Mouse (Mus musculus) liver, adult (tissue): ENCODE results near the gene Senp2.
A peak's percentile ranks its signal among the peaks of the same experiment; 100 is the strongest.

ENCODE experiments used
- GATA4 ChIP-seq: IDR thresholded peaks from 2 replicates; pipeline ENCODE4 v1.6.1; 2014; ENCODE audit warnings: mild to moderate bottlenecking, low read length; ENCODE audit not compliant: insufficient replicate concordance

The Senp2 gene

GRCm38 (mm10) chr16:22009099-22009584 is at the start of gene Senp2:
Gene Senp2, plus strand, starts transcription at chr16:22009484.
- peak; percentile 30; the same call in 1 of the 2 replicates for TF ChIP-seq GATA4

DNA sequence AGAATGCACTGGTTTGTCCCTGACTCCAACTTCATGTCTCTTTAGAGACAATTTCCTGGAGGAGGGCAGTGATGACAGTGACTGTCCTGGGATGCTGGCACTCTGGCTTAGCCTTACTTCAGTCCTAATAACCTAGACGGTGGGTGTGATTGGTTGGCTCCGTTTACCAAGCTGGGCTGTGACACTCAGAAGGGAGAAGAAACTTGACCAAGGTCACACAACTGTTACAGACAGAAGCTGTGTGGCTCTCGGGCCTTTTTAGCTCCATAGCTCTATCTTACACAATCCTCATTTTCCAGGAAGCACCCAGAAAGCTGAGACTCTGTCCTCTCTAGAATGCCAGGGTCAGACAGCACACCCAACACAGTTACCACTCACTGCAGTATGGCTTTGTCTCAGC is 43.7 kb upstream of the Senp2 start:
- no peak for TF ChIP-seq GATA4

GRCm38 (mm10) chr16:21969874-21970273 is 39.4 kb upstream of the Senp2 start:
- TF ChIP-seq GATA4, result no peak

GRCm38 (mm10) chr16:21970536-21970935 is 38.7 kb upstream of the Senp2 start:
- TF ChIP-seq GATA4, result no peak

GRCm38 (mm10) chr16:21971446-21971845 is 37.8 kb upstream of the Senp2 start:
- TF ChIP-seq GATA4, result no peak

GRCm38 (mm10) chr16:21976203-21976602 is 33.1 kb upstream of the Senp2 start:
- no peak for TF ChIP-seq GATA4

DNA sequence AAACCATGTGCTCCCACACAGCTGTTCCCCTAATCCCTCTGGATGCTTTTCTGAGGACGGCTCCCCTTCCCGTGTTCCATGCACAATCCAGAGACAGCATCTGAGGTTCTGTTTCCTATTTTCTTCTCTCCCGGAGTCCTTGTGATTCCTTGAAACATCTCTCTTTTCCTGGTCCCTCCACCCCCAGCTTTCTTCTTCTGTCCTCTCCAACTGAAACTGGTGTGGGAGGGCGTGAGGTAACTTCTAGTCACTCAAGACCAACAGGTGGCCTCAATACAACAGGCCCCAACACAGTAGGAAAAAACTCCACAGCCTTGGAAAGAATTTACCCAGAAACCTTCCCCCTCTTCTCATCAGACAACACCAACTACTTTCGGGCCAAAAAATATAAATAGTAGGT is 31.9 kb upstream of the Senp2 start:
- TF ChIP-seq GATA4, result no peak

- no peak for TF ChIP-seq GATA4
These were observed 26.1 kb upstream of the Senp2 start for GRCm38 (mm10) chr16:21983146-21983545.

DNA sequence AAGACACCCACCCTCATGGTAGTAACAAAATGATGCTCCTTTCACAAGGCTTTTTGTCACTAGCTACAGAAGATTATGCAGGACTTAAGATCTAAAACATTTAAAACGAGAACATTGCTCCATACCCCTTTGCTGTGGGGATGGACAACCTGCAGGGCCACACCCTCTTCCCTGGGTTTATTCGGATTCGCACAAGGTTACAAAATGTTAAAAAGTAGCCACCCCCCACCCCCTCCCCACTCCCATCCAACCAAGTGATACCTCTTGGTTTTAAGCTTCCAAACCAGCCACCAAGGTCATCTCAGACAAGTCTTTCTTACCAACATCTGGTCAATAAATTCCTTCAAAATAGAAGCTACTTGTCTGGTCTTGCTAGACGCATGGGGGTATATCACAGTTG is 25.7 kb upstream of the Senp2 start:
- TF ChIP-seq GATA4, result no peak

GRCm38 (mm10) chr16:21984091-21984490 is 25.2 kb upstream of the Senp2 start:
- TF ChIP-seq GATA4, result no peak

- no peak for TF ChIP-seq GATA4
These were observed 23.1 kb upstream of the Senp2 start for GRCm38 (mm10) chr16:21986191-21986590.

GRCm38 (mm10) chr16:21987956-21988355 is 21.3 kb upstream of the Senp2 start:
- TF ChIP-seq GATA4, result no peak

GRCm38 (mm10) chr16:21991774-21992173 is 17.5 kb upstream of the Senp2 start:
- no peak for TF ChIP-seq GATA4

DNA sequence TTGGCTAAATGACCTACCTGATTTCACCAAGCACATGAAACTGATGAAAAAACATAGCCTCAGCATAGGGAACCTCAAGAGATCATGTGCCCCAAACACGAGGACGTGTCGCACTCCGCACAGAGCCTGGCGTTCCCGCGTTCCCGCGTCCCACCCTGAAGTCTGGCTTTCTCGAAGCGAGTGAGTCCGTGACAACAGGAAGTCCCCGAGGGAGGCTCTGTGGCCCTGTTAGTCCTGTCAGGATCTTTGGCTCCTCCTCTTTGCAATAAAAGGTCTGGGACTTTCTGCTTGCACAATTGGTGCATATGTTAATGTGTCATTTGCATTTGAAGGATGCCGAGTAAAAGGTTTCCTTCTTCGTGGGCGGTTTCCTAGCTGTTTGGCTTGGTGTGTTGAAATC is 14.0 kb upstream of the Senp2 start, which contains the start of gene Liph:
Gene Liph (minus strand): TSS at position 360 of the 400 bp plus-strand sequence.
- no peak for TF ChIP-seq GATA4

DNA sequence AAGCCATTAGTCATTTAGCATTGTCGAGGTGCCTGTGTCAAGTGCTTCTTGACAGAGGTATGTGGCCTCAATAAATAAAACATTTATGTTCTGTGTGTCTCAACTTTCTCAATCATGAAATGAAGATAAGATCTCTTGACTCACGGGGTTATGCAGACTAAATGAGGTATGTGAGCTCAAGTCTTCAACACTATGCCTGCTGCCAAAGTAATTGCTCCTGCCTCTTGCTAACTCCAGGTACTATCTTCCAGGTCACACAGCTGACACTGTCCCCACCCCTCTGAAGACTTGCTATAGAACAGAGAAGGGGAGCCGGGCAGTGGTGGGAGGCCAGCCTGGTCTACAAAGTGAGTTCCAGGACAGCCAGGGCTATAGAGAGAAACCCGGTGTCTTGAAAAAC is 12.9 kb upstream of the Senp2 start:
- no peak for TF ChIP-seq GATA4

DNA sequence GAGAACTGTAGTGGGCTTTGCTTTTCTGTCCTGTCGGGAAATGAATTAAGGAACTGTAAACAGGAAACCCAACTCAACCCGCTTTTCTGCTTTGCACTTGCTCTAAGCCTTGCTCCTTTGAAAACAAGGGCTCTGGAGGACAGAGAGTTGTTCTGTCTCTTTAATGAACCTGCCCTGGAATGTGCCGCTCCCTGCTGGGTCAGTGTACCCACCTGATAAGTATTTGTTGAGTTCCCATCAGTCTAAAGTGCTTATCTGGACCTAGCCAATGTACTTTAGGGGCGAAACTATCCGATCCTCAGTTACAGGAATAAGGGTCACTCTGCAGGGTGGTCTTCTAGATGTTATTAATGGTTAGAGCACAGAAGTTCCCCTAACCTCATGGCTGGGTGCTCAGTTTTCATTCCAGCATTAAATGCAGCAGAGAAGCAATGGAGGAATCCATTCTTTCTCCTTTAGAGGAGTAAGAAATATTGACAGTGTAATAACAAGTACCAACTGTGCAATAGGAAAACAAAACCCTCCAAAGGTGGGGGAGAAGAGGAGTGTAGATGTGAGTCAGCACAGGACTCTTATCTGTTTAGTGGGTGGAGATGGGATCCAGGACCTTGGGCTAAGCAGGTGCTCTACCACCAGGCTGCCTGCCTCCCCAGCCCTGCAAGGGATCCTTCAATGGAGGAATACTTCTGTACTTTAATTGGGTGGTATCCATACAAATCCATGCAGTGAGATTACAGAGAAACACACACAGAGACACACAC is 12.2 kb upstream of the Senp2 start:
- no peak for TF ChIP-seq GATA4

GRCm38 (mm10) chr16:21998061-21998460 is 11.2 kb upstream of the Senp2 start:
- no peak for TF ChIP-seq GATA4
